Mouse (Mus musculus) limb, embryonic 14.5 days (tissue): ENCODE results near the gene C87436. TPM values are rescaled to one million over a fixed set of nuclear protein-coding genes. Genes with fewer than 3 reads are reported as not detected.
"Not testable (repeated sequence)": the region's sequence is repeated elsewhere in the genome, so short reads cannot be mapped to it uniquely, and the experiment has no call there.

Experiments used
- ATAC-seq: fragments of 200-750 bp; cut with Nextera tagmentation; 2 replicates; pipeline ENCODE4 v1.8.0; 2017; ENCODE audit warnings: low read depth, moderate number of reproducible peaks, moderate TSS enrichment; ENCODE audit not compliant: low FRiP score
- DNase-seq: peaks from one replicate; pipeline ENCODE4 v3.0.0-alpha.2; 2015; ENCODE audit warnings: low spot score
- H3K27ac ChIP-seq: fragments of 300-500 bp; sonication (generic); replicated peaks from 2 replicates; pipeline ENCODE4 v1.5.1; 2014; ENCODE audit warnings: low read depth, mild to moderate bottlenecking, low read length, moderate library complexity, mixed read lengths
- H3K27me3 ChIP-seq: fragments of 300-500 bp; sonication (generic); 2 replicates; pipeline ENCODE4 v1.6.1; 2014; ENCODE audit warnings: low read length, mixed read lengths; ENCODE audit not compliant: control insufficient read depth, insufficient read depth
- H3K36me3 ChIP-seq: fragments of 300-500 bp; sonication (generic); 2 replicates; pipeline ENCODE4 v1.6.1; 2014; ENCODE audit warnings: mild to moderate bottlenecking, low read length, moderate library complexity, mixed read lengths; ENCODE audit not compliant: control insufficient read depth, insufficient read depth
- H3K4me1 ChIP-seq: fragments of 300-500 bp; sonication (generic); 2 replicates; pipeline ENCODE4 v1.6.1; 2014; ENCODE audit warnings: antibody characterized with exemption, low read length, mixed read lengths; ENCODE audit not compliant: control insufficient read depth, insufficient read depth
- H3K4me2 ChIP-seq: fragments of 300-500 bp; sonication (generic); replicated peaks from 2 replicates; pipeline ENCODE4 v1.6.1; 2014; ENCODE audit warnings: low read depth, mild to moderate bottlenecking, low read length, moderate library complexity; ENCODE audit not compliant: severe bottlenecking
- H3K4me3 ChIP-seq: fragments of 300-500 bp; sonication (generic); replicated peaks from 2 replicates; pipeline ENCODE4 v1.5.1; 2014; ENCODE audit warnings: low read length
- H3K9ac ChIP-seq: fragments of 300-500 bp; sonication (generic); 2 replicates; pipeline ENCODE4 v1.6.1; 2014; ENCODE audit warnings: mild to moderate bottlenecking, low read depth, low read length, moderate library complexity; ENCODE audit not compliant: severe bottlenecking
- H3K9me3 ChIP-seq: fragments of 300-500 bp; sonication (generic); 2 replicates; pipeline ENCODE4 v1.6.1; 2016; ENCODE audit warnings: low read length; ENCODE audit not compliant: control insufficient read depth
- POLR2A ChIP-seq: fragments of 200-500 bp; IDR thresholded peaks from 2 replicates; pipeline ENCODE4 v1.8.0; 2012; ENCODE audit warnings: inconsistent platforms, mild to moderate bottlenecking, moderate library complexity, borderline replicate concordance; ENCODE audit not compliant: insufficient read depth, insufficient read length; ENCODE audit errors: extremely low read depth
- WGBS: fragments of 180-500 bp; shearing (Covaris S2); extraction: QIAGEN DNeasy Blood & Tissue Kit; methylation state at CpG from one replicate; pipeline ENCODE4 v1.1.7; 2014; 5-methylcytosine and 5-hydroxymethylcytosine counted together
- polyA plus RNA-seq, 2 experiments: library from polyadenylated mRNA; depleted of rRNA in 1 of 2; stranded (reverse) in 1 of 2; unstranded in 1 of 2; fragments of >200 nt; fragmentation: Nextera tagmentation in 1 of 2; extraction: Ambion mirVana in 1 of 2; gene quantifications; 2 replicates each; pipeline versions ENCODE4 v1.2.1 to v1.2.3; 2012 to 2014

C87436 gene
- polyA plus RNA-seq, 2 experiments = 19.1 to 20.6 TPM

DNA sequence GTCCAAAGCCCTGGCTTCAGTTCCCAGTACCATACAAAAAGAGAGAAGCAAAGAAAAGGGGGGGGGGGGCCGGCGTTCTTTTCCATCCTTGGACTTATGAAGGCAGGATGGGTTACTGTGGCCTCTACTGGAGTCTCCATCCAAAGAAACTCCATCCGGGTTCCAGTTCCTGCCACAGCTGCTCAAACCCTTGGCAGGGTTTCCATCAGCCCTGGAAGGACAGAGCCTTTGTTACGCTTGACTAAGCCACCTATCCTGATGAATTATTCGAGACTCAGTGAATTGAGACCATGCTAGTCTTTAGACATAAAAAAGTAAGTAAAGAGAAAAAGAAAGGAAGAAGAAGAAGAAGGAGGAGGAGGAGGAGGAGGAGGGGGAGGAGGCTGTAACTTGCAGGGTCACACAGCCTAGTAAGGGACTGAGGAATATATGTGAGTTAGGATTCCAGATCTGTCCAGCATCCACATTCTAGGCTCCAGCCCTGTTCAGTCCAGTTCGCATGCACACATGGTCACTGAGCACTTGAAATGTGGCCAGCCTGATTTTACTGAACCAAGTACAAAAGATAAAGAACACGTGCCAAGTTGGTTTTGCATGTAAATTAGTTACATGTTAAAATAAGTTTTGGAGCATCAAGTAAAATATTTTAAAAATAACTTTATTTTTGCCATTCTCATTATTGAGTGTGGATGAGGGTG is 47.9 kb downstream of the C87436 start:
- WGBS = 88% methylated on average over 7 of the region's 7 CpGs
- Histone ChIP-seq H3K36me3 (no peaks in the 10 kb centered on the region), H3K4me2 (no peak overlapping the region), H3K27ac (no peak overlapping the region), H3K27me3 (no peaks in the 10 kb centered on the region), H3K4me1 (peaks cover 15% of the 10 kb centered on the region), H3K4me3 (no peak overlapping the region), H3K9me3 (no peaks in the 10 kb centered on the region), H3K9ac (no peak overlapping the region)
- TF ChIP-seq POLR2A = no peak
- DNase-seq (no peak), ATAC-seq (no peak)

DNA sequence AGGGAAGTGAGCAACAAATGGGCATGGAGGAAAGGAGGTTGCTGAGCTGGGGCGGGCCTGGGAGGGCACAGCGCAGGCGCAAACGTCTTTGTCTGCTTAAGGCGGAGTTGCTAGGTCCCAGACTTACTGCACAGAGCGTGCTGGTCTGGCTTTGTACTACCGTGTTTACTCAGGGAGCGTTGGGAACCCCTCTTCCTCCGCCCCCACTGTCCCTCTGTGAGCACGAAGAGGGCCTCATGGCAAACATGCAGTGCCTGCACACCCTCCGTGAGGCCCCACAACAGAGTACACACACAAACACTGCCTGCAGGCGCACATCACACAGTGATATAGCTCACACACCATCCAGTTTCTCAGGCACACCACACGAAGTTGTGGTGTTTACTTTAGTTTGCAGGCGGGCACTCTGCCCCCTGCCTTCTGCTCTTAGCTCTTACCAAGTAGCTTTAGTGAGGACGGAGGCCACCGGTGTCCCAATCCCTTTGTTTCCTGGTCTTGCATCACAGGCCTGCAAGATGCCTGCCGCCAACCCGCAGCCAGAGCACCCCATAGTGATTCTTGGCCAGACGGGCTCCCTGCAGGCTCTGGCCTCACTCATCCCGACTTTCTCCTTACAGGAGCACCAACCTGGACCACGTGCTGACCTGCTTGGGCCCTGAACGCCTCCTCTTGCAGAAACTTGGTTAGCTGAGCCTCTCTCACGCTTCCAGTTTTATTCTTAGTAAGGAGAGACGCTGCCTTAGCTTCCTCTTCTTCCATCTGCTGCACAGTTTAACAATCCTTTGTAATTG is 49.4 kb downstream of the C87436 start:
- DNase-seq (peak; percentile 84), ATAC-seq (peak; percentile 89)
- no peaks in the 10 kb centered on the region for H3K36me3 ChIP-seq
- H3K9me3 ChIP-seq = no peaks in the 10 kb centered on the region
- 11% methylated on average over 24 of the region's 24 CpGs for WGBS
- peak overlapping the region; percentile 93 for H3K27ac ChIP-seq
- peak; percentile 76; the same call in 1 of the 2 replicates for TF ChIP-seq POLR2A
- no peaks in the 10 kb centered on the region for H3K27me3 ChIP-seq
- peak overlapping the region; percentile 4 for H3K4me3 ChIP-seq
- peaks cover 14% of the 10 kb centered on the region for H3K4me1 ChIP-seq
- peak overlapping the region; percentile 53 for H3K9ac ChIP-seq
- H3K4me2 ChIP-seq = peak overlapping the region; percentile 33; the same call in 1 of the 2 replicates

DNA sequence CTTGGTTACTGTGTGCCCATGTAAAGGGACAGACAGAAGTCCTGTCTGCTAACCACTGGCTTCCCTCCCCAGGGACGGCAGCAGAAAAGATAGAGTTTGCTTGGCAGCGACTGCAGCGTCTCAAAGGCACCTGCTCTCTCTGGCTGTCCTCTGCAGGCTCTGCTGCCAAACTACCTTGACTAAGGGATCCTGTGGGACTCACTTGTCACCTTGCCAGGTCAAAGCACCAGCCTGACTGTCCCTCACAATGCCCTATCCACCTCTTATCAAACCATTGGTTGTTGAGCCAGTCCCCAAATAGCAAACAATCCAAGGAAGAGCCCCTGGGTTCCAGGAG is 49.9 kb downstream of the C87436 start:
- Histone ChIP-seq H3K36me3 (no peaks in the 10 kb centered on the region), H3K27me3 (no peaks in the 10 kb centered on the region), H3K4me2 (no peak overlapping the region), H3K9me3 (no peaks in the 10 kb centered on the region), H3K4me3 (no peak overlapping the region), H3K4me1 (peaks cover 14% of the 10 kb centered on the region), H3K9ac (peak overlapping the region; percentile 53; the same call in 1 of the 2 replicates), H3K27ac (peak overlapping the region; percentile 93)
- DNase-seq = no peak
- ATAC-seq = no peak
- WGBS = 44% methylated on average over 3 of the region's 3 CpGs
- no peak for TF ChIP-seq POLR2A

DNA sequence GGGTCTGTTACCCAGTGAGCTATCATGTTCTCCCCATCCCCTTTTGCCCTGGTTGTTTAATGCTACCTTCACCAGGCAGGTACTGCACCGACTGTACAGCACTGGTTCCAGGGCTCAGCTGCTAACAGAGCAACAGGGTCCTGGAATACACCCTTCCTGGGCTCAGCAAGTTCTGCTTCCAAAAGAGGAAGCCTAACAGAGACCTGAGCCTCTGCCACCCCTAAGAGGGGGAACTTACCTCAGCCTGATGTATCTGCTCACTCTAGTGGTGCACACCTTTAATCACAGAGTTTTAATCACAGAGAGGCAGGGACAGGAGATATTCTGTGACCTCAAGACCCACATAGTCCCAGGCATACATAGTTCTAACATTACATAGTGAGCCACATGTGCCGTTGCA is 51.8 kb downstream of the C87436 start:
- peaks cover 16% of the 10 kb centered on the region for H3K4me1 ChIP-seq
- no peak overlapping the region for H3K9ac ChIP-seq
- H3K4me2 ChIP-seq = no peak overlapping the region
- no peak overlapping the region for H3K27ac ChIP-seq
- DNase-seq = no peak
- no peak for TF ChIP-seq POLR2A
- H3K9me3 ChIP-seq = no peaks in the 10 kb centered on the region
- 94% methylated on average over 2 of the region's 2 CpGs for WGBS
- no peak overlapping the region for H3K4me3 ChIP-seq
- H3K27me3 ChIP-seq = no peaks in the 10 kb centered on the region
- no peak for ATAC-seq
- no peaks in the 10 kb centered on the region for H3K36me3 ChIP-seq

DNA sequence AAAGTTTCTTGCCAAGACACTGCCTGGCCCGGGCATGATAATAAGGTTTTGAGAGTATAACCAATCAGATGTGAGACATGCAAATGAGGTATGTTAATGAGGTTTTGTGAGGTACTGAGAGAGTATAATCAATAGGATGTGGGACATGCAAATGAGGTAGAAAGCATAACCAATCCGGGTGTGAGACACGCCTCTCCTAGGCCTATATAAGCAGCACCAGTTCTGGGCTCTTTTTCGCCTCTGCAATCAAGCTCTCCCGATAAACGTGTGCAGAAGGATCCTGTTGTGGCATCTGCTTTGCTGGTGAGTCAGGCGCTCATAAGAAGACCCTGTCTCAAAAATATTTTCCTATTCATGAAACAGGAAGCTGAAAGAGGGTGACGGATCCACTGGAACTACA is 52.2 kb downstream of the C87436 start:
- not testable (repeated sequence) for H3K9ac ChIP-seq, H3K27me3 ChIP-seq, H3K4me3 ChIP-seq, H3K9me3 ChIP-seq, ATAC-seq, H3K27ac ChIP-seq, H3K36me3 ChIP-seq, DNase-seq, H3K4me2 ChIP-seq
- peaks cover 16% of the 10 kb centered on the region for H3K4me1 ChIP-seq
- WGBS = 90% methylated on average over 8 of the region's 8 CpGs
